Mouse (Mus musculus) hindbrain, embryonic 12.5 days (tissue): ENCODE measurements around the gene Sh3pxd2a. TPM values are rescaled to one million over a fixed set of nuclear protein-coding genes. Genes with fewer than 3 reads are reported as not detected.

ENCODE experiments used
- ATAC-seq: fragments of 200-750 bp; cut with Nextera tagmentation; 2 replicates; pipeline ENCODE4 v1.8.0; 2017; ENCODE audit warnings: moderate TSS enrichment; ENCODE audit not compliant: low FRiP score
- H3K27ac ChIP-seq: fragments of 300-500 bp; sonication (generic); 2 replicates; pipeline ENCODE4 v1.5.1; 2016; ENCODE audit warnings: mild to moderate bottlenecking
- H3K27me3 ChIP-seq: fragments of 300-500 bp; sonication (generic); 2 replicates; pipeline ENCODE4 v1.6.1; 2016; ENCODE audit warnings: mild to moderate bottlenecking
- H3K36me3 ChIP-seq: fragments of 300-500 bp; sonication (generic); 2 replicates; pipeline ENCODE4 v1.6.1; 2016; ENCODE audit warnings: mild to moderate bottlenecking
- H3K4me1 ChIP-seq: fragments of 300-500 bp; sonication (generic); 2 replicates; pipeline ENCODE4 v1.6.1; 2016
- H3K4me2 ChIP-seq: fragments of 300-500 bp; sonication (generic); replicated peaks from 2 replicates; pipeline ENCODE4 v1.6.1; 2016; ENCODE audit warnings: mild to moderate bottlenecking
- H3K4me3 ChIP-seq: fragments of 300-500 bp; sonication (generic); 2 replicates; pipeline ENCODE4 v1.5.1; 2016; ENCODE audit warnings: mild to moderate bottlenecking
- H3K9ac ChIP-seq: fragments of 300-500 bp; sonication (generic); 2 replicates; pipeline ENCODE4 v1.6.1; 2016; ENCODE audit warnings: mild to moderate bottlenecking, moderate library complexity
- H3K9me3 ChIP-seq: fragments of 300-500 bp; sonication (generic); replicated peaks from 2 replicates; pipeline ENCODE4 v1.6.1; 2016; ENCODE audit warnings: mild to moderate bottlenecking
- WGBS: fragments of 180-500 bp; shearing (Covaris S2); methylation state at CpG from one replicate; pipeline ENCODE4 v1.1.7; 2016; 5-methylcytosine and 5-hydroxymethylcytosine counted together
- polyA plus RNA-seq: library from polyadenylated mRNA; unstranded; fragments of >200 nt; fragmentation: Nextera tagmentation; extraction: Ambion mirVana; gene quantifications from 2 replicates; pipeline ENCODE4 v1.2.1, GENCODE M21; 2016

Gene Sh3pxd2a
- polyA plus RNA-seq, 1 experiment from 2014 or later = 3.9 TPM

DNA sequence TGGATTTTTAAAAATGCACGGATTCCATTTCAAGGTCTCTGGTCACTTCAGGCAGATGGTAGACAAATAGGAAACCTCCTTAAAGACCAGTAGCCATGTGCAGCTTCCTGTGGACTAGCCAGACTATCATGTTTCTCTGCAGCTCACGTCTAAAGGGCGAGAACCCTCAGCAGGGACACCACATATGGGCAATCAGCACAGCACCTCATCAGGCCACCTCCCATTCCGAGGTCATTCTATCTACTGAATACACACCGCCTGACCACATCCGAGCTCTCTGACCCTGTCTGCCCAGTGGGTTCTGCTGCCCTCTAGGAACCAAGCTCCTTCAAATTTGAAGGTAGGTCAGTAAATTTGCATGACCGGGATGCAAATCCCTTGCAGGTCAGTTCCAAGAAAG lies 35.4 kb downstream of the Sh3pxd2a start:
- no peak overlapping the region for H3K4me2 ChIP-seq
- H3K27ac ChIP-seq = no peak overlapping the region
- H3K4me3 ChIP-seq = no peak overlapping the region
- ATAC-seq = no peak
- H3K4me1 ChIP-seq = peaks cover 25% of the 10 kb centered on the region
- H3K27me3 ChIP-seq = no peaks in the 10 kb centered on the region
- no peak overlapping the region for H3K9ac ChIP-seq
- H3K9me3 ChIP-seq = no peaks in the 10 kb centered on the region
- no peaks in the 10 kb centered on the region for H3K36me3 ChIP-seq
- 58% methylated on average over 7 of the region's 7 CpGs for WGBS

DNA sequence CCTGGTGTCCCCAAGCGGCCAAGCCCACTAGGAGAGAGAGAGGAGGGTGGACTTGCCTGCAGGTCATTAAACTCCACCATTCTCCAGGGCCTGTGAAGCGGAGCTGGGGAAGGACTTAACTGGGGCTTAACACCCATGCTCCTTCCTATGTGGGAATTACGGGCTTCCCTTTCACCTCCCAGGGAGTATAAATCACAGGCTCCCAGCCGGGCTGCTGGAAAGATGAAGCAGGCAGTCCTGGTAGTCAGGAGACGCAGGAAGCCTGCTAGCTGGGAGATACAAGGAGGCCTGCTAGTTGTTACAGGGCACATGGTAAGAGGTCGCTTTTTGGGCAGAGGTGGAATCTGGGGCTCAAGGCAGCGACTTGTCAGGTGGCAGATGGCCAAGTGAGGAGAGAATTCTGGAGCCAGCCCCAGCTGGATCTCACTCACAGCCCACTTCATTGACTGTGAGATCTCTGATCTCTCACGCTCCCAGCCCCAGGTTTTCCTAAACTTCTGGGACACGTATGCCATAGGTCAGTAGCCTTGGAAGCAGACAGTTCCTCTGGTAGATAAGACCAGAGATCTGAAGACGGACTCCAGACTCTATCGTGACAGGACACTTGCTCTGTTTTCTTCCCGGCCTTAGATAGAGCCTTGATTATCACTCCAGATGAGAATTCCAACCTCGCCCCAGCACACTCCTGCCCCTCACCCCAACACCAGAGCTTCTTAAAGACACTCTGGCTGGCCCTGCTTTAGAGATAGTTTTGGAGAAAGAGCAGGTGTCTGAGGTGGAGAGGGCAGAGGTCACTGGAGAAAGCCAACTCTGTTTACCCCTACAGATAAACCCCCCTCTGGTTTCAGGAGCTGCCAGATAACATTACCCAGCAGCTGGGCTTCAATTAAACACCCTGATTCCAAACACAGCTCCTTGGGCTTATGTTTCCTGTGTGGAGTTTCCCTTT lies 36.1 kb downstream of the Sh3pxd2a start:
- Histone ChIP-seq H3K4me1 (peaks cover 25% of the 10 kb centered on the region), H3K4me3 (no peak overlapping the region), H3K9ac (no peak overlapping the region), H3K27me3 (no peaks in the 10 kb centered on the region), H3K36me3 (no peaks in the 10 kb centered on the region), H3K27ac (no peak overlapping the region), H3K9me3 (no peaks in the 10 kb centered on the region), H3K4me2 (no peak overlapping the region)
- no peak for ATAC-seq
- 59% methylated on average over 13 of the region's 13 CpGs for WGBS

DNA sequence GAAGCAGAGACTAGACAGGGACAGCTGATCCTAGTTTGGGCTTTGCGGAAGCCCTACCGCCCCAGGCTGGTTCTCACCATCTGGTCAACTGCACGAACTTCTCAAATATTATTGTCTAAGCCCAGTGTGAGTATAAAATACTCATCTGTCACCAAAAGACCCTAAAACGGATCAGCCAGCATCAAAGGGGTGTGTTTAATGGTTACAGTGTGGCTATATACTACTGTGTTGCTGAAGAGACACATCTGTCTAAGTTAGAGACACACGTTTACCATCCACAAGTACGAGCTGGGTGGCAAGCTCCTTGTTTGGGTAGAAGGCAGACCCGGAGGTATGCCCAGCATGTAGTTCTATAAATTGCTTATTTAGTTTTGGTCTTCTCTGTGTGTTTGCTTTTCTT lies 40.6 kb downstream of the Sh3pxd2a start:
- H3K4me2 ChIP-seq = no peak overlapping the region
- WGBS = 82% methylated on average over 7 of the region's 7 CpGs
- no peak overlapping the region for H3K4me3 ChIP-seq
- no peaks in the 10 kb centered on the region for H3K9me3 ChIP-seq
- H3K36me3 ChIP-seq = no peaks in the 10 kb centered on the region
- H3K27ac ChIP-seq = no peak overlapping the region
- ATAC-seq = no peak
- peaks cover 23% of the 10 kb centered on the region for H3K4me1 ChIP-seq
- H3K9ac ChIP-seq = no peak overlapping the region
- no peaks in the 10 kb centered on the region for H3K27me3 ChIP-seq

DNA sequence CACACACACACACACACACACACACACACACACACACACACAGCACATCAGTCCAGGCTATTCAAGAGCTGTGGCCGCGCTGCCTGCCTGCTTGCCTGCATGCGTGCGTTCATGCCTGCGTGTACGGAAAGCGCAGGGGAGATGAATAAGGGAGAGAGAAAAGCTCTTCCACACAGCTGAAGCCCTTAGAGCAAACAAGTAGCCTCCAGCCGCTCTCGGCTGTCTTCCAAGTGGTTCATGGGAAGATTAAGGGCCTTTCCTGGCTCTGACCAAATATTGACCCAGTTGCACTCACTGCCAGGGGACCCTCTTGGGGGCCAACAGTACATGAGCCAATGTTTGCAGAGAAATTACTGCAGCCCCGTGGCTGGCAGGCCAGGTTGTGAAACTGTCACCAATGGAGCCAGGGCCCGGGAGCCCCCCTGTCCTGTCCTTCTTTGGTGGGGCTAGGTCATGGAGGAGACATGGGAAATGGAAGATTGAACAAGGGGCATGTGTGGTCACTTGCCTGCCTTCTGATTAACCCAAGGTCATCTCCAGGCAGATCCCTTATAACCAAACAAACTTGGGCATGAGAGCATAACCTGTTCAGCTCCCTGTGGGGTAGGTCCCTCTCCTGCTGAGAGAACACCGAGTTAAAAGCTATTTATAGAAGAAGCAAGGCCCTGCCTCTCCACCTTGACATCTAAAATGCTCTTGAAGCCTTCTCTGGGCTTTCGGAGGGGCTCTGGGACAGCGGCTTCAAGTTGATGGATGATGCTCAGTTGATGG lies 42.9 kb downstream of the Sh3pxd2a start:
- Histone ChIP-seq H3K9me3 (no peaks in the 10 kb centered on the region), H3K4me1 (peaks cover 11% of the 10 kb centered on the region), H3K27ac (no peak overlapping the region), H3K4me2 (no peak overlapping the region), H3K36me3 (no peaks in the 10 kb centered on the region), H3K27me3 (no peaks in the 10 kb centered on the region), H3K4me3 (no peak overlapping the region), H3K9ac (0 out of 2 replicates have a peak overlapping the region, but pooled peaks have one; percentile 32)
- no peak for ATAC-seq
- WGBS = 75% methylated on average over 14 of the region's 14 CpGs

DNA sequence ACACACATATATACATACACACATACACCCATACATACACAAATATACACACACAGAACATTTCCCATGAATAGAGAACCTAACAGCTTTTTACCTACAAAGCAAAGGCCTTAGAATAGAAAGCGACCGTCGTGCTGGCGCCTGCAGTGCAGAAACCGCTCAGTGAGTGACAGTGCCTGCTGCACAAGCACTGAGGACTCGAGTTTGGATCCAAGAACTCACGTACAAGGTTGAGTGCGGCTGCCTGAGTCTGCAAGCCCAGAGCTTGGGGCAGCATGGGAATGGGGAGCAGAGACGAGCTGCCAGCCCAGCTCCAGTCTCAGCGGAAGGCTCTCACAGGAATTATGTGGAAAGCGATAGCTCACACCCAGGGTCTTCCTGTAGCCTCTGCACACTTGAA lies 43.7 kb downstream of the Sh3pxd2a start:
- Histone ChIP-seq H3K36me3 (no peaks in the 10 kb centered on the region), H3K4me3 (no peak overlapping the region), H3K9ac (no peak overlapping the region), H3K27ac (no peak overlapping the region), H3K4me2 (no peak overlapping the region), H3K27me3 (no peaks in the 10 kb centered on the region), H3K9me3 (no peaks in the 10 kb centered on the region), H3K4me1 (peaks cover 11% of the 10 kb centered on the region)
- WGBS = 82% methylated on average over 11 of the region's 11 CpGs
- no peak for ATAC-seq

DNA sequence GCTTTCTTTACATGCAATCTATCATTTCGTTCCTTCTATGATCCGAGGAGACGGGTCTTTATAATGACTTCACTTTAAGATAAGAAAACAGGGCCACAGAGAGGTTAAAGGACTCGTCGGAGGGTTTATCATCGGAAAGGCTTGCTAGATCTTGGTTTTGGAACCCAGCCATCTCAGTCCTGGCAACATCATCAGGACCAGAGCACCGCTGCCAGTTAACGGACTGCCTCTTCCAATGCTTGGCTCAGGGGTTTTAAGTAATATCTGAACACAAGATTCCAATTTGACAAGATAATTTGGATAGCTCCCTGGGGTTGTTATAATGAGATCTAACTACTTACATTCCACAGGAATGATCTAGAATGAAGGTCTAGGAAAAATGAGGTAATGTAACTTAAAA lies 45.0 kb downstream of the Sh3pxd2a start:
- H3K27ac ChIP-seq = no peak overlapping the region

DNA sequence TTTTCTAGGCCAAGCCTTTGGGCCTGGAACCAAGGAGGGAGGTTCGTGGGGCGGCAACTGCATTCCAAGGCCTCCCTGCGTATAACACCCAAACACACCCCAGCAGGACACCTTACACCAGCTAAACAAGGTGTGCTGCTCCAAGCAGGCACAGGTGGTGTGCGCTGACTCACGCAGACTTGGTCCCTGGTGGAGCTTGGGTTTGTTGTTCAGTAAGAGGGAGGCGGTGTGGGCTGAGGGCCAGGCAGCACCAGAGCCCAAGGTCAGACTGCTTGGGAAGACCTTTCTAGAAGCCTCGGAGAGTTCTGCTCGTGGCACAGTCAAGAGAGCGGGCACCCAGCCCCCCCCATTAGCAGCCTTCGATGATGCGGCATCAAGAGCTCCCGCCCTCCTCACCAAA lies 48.0 kb downstream of the Sh3pxd2a start:
- Histone ChIP-seq H3K9me3 (no peaks in the 10 kb centered on the region), H3K27me3 (no peaks in the 10 kb centered on the region), H3K36me3 (no peaks in the 10 kb centered on the region), H3K9ac (no peak overlapping the region), H3K27ac (no peak overlapping the region), H3K4me2 (no peak overlapping the region), H3K4me1 (peaks cover 17% of the 10 kb centered on the region), H3K4me3 (no peak overlapping the region)
- WGBS = 91% methylated on average over 12 of the region's 12 CpGs
- no peak for ATAC-seq

More for the DNA sequence above, 45.0 kb downstream of the Sh3pxd2a start:
- H3K9ac ChIP-seq = no peak overlapping the region
- WGBS = 83% methylated on average over 8 of the region's 8 CpGs
- no peaks in the 10 kb centered on the region for H3K36me3 ChIP-seq
- H3K9me3 ChIP-seq = no peaks in the 10 kb centered on the region
- no peak for ATAC-seq
- H3K4me2 ChIP-seq = no peak overlapping the region
- H3K4me3 ChIP-seq = no peak overlapping the region
- peaks cover 20% of the 10 kb centered on the region for H3K4me1 ChIP-seq
- H3K27me3 ChIP-seq = no peaks in the 10 kb centered on the region

DNA sequence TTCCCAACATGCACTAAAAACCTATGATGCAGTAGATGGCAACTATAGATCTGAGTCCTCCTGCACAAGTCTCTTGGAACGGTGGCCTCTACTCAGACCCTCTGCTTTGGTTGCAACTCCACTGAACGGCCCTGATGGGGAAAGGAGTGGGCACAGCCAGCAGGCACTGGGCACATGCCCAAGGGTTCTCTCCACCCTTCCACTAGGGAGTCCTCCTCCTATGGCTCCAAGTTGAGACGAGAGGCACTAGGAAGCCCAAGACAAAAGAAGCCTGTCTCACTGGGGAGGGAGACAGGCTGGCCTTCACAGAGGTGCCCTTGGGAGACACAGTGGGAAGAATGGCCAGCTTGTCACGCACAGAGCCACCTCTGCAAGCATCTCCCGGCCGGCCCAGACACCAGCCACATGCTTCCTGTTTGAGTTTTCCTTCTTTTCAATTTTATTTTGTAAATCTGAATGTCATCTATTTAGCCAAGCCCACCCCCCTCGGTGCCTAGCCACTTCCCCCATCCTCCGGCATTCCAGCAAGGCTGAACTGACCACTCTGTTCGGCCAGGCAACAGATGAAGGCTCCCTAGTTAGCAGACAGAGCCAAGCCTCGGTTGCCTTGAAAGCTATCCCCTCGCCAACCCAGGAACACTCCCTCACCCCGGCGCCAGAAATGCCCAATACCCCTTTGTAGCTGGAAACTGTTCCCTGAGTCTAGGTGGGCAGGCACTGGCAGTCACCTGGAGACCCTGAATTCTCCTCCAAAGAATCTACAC lies 49.9 kb downstream of the Sh3pxd2a start:
- no peak for ATAC-seq
- no peak overlapping the region for H3K27ac ChIP-seq
- no peak overlapping the region for H3K4me3 ChIP-seq
- H3K27me3 ChIP-seq = no peaks in the 10 kb centered on the region
- H3K9ac ChIP-seq = no peak overlapping the region
- H3K4me1 ChIP-seq = peaks cover 13% of the 10 kb centered on the region
- H3K36me3 ChIP-seq = no peaks in the 10 kb centered on the region
- 70% methylated on average over 13 of the region's 13 CpGs for WGBS
- no peak overlapping the region for H3K4me2 ChIP-seq
- H3K9me3 ChIP-seq = no peaks in the 10 kb centered on the region

DNA sequence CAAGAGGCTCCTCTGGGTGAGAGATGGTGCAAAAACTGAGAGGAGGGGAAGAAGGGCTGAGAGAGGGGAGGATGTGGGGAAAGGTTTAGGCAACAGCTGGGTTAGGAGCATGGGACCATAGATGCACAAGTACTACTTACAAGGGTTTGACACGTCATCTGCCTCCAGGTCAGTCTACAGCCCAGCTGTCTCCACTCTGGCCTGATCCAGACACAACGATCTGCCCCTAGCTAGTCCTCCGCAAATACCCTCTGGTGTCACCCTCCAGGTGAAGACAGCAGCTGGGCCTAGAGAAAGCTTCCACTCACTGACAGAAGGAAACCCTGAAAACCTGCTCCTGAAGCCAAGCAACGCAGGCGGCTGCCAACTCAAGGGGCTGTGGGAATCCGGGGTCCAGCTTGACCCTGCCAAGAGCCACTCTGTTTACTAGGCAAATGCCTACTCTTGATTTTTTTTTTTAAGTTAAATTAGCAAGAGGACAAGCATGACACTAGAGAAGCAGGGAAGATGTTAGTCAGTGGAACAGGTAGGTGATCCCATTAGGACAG lies 50.7 kb downstream of the Sh3pxd2a start:
- WGBS = 84% methylated on average over 6 of the region's 6 CpGs
- H3K4me2 ChIP-seq = no peak overlapping the region
- H3K9ac ChIP-seq = no peak overlapping the region
- H3K9me3 ChIP-seq = no peaks in the 10 kb centered on the region
- H3K4me3 ChIP-seq = no peak overlapping the region
- ATAC-seq = no peak
- H3K27me3 ChIP-seq = no peaks in the 10 kb centered on the region
- H3K27ac ChIP-seq = no peak overlapping the region
- no peaks in the 10 kb centered on the region for H3K36me3 ChIP-seq
- peaks cover 18% of the 10 kb centered on the region for H3K4me1 ChIP-seq

DNA sequence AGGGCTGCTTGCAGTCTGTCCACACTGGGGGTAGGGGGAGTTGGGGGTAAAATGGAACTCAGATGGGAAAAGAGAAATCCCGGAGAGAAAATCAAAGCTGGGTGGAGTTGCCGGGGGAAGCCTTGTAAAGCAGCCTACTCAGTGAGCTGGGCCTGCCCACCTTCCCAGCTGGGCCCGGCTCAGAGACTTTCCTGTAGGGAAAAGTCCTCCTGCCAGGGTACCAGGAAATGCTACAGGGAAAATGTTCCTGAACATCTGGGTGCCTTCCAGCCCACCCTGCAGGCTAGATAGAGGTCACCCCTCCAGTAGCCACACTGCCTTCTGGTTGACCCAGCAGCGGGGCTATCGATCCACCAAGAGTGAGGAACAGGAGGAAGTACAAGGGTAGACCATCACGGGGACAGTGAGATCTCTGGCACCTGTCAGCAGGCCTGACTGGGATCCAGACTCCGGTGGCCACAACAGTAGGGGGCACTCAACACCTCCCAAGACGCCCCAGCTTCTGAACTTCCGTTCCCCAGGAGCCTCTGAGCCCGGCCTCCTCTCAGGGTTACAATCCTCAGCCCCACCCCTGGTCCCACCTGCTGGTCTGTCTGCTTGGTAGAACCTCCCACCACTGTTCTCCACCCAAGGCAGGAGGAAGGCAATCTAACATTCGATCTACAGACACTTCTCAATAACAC lies 51.5 kb downstream of the Sh3pxd2a start:
- Histone ChIP-seq H3K4me3 (no peak overlapping the region), H3K9ac (no peak overlapping the region), H3K27ac (no peak overlapping the region), H3K27me3 (no peaks in the 10 kb centered on the region), H3K36me3 (no peaks in the 10 kb centered on the region), H3K4me1 (peaks cover 19% of the 10 kb centered on the region), H3K9me3 (no peaks in the 10 kb centered on the region), H3K4me2 (no peak overlapping the region)
- ATAC-seq = no peak
- WGBS = 73% methylated on average over 11 of the region's 11 CpGs

DNA sequence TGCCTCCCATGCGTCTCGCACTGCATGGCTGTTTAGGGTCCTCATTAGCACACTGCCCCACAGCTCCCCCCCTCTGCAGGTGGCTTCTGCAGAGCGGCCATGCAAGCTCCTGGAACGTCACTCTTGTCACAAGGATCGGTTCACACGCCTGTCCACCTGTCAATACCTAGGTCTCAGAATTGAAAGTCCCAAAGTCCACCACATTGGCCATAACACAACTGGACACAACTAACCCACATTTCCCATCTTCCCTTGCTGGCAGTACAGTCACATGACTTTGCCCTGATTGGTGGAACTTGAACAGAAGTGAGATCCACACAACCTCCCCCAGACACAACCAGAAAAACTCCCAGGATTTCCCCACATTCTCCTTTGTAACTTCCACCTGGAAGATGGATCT lies 53.9 kb downstream of the Sh3pxd2a start:
- H3K27me3 ChIP-seq = no peaks in the 10 kb centered on the region
- ATAC-seq = no peak
- no peaks in the 10 kb centered on the region for H3K9me3 ChIP-seq
- 87% methylated on average over 6 of the region's 6 CpGs for WGBS
- H3K4me3 ChIP-seq = no peak overlapping the region
- peaks cover 19% of the 10 kb centered on the region for H3K4me1 ChIP-seq
- no peaks in the 10 kb centered on the region for H3K36me3 ChIP-seq
- no peak overlapping the region for H3K4me2 ChIP-seq
- no peak overlapping the region for H3K27ac ChIP-seq
- no peak overlapping the region for H3K9ac ChIP-seq
